In genomic region chr4:32951035-32951940, GRCm38 (mm10) we compare ENCODE assay signal across 8 mouse cellular contexts. TPM values are rescaled to one million over a fixed set of nuclear protein-coding genes. Genes with fewer than 3 reads are reported as not detected.
A peak's percentile ranks its signal among the peaks of the same experiment; 100 is the strongest.
DNase-seq lines count a peak whose midpoint lies in the region; ATAC-seq lines count a peak whose summit lies in the region.

No protein-coding gene starts in this region.

- no peak overlapping the region for H3K27ac ChIP-seq in lung, embryonic 15.5 days
- H3K27ac ChIP-seq in midbrain, embryonic 12.5 days (replicated peaks) = no peak overlapping the region

- H3K36me3 ChIP-seq in lung, embryonic 15.5 days = no peaks in the 10 kb centered on the region
- H3K36me3 ChIP-seq in midbrain, embryonic 12.5 days = no peaks in the 10 kb centered on the region

- peak; percentile 38; the same call in 1 of the 2 replicates for ATAC-seq in lung, embryonic 15.5 days (ENCODE audit: borderline replicate concordance, extremely low read depth, low FRiP score, low TSS enrichment)
- ATAC-seq in granulocyte monocyte progenitor cell, adult 5-6 weeks (replicated peaks; ENCODE audit: poor library complexity, severe bottlenecking) = peak; percentile 24; the same call in 1 of the 2 replicates
- ATAC-seq in midbrain, embryonic 12.5 days (ENCODE audit: low FRiP score, low read depth) = peak; percentile 63
- ATAC-seq in activated CD4-positive, CD25-positive, alpha-beta regulatory T cell, adult 4 months = no peak

- WGBS in lung, embryonic 15.5 days = 5% methylated on average over 34 of the region's 34 CpGs
- WGBS in midbrain, embryonic 12.5 days = 8% methylated on average over 34 of the region's 34 CpGs

- DNase-seq in lung, postnatal 14 days = no peak
- peak; percentile 4 for DNase-seq in cerebellum, adult 8-10 months
- DNase-seq in kidney, adult 18-20 months = no peak
- no peak for DNase-seq in adrenal gland, postnatal 14 days

- no peaks in the 10 kb centered on the region for H3K9me3 ChIP-seq in lung, embryonic 15.5 days
- H3K9me3 ChIP-seq in midbrain, embryonic 12.5 days = no peaks in the 10 kb centered on the region

- peak overlapping the region; percentile 99 for H3K4me2 ChIP-seq in lung, embryonic 15.5 days
- H3K4me2 ChIP-seq in midbrain, embryonic 12.5 days (replicated peaks) = peak overlapping the region; percentile 92

- H3K4me1 ChIP-seq in lung, embryonic 15.5 days = peaks cover 17% of the 10 kb centered on the region
- H3K4me1 ChIP-seq in midbrain, embryonic 12.5 days = peaks cover 26% of the 10 kb centered on the region

- peaks cover 31% of the 10 kb centered on the region for H3K27me3 ChIP-seq in lung, embryonic 15.5 days
- peaks cover 24% of the 10 kb centered on the region for H3K27me3 ChIP-seq in midbrain, embryonic 12.5 days

- peak overlapping the region; percentile 62; the same call in 1 of the 2 replicates for H3K9ac ChIP-seq in lung, embryonic 15.5 days
- peak overlapping the region; percentile 66 for H3K9ac ChIP-seq in midbrain, embryonic 12.5 days (replicated peaks)

- H3K4me3 ChIP-seq in lung, embryonic 15.5 days = peak overlapping the region; percentile 78
- peak overlapping the region; percentile 74 for H3K4me3 ChIP-seq in midbrain, embryonic 12.5 days

RNA-seq across cellular contexts. Expression of gene Ankrd6, which starts 0.6 kb away (rescaled TPM):
- 3.0 and 4.0 TPM in 2 replicates for polyA plus RNA-seq in lung, embryonic 15.5 days (2015; fragmentation: Nextera tagmentation; extraction: Ambion mirVana)
- total RNA-seq in granulocyte monocyte progenitor cell, adult 5-6 weeks (2014; fragmentation: Nextera tagmentation) = 0.62 and 0.82 TPM in 2 replicates
- 0.26 and 0.98 TPM in 2 replicates for total RNA-seq in granulocyte monocyte progenitor cell, adult 5-6 weeks (2017)
- 36.7 and 39.9 TPM in 2 replicates for polyA plus RNA-seq in midbrain, embryonic 12.5 days (2016; fragmentation: Nextera tagmentation; extraction: Ambion mirVana)
- polyA plus RNA-seq in activated CD4-positive, CD25-positive, alpha-beta regulatory T cell, adult 4 months (2017; shearing (Covaris generic)) = 1 to 10 TPM in 1 of 2 experiments, under 1 TPM in 1; 0.99 to 1.4 TPM
- total RNA-seq in adrenal gland, postnatal 14 days (2021) = 3.0 and 5.4 TPM in 2 replicates

RNA-seq across cellular contexts. Expression of gene Rragd, which starts 31.5 kb away (rescaled TPM):
- polyA plus RNA-seq in lung, embryonic 15.5 days (2015; fragmentation: Nextera tagmentation; extraction: Ambion mirVana) = 2.6 and 2.7 TPM in 2 replicates
- total RNA-seq in granulocyte monocyte progenitor cell, adult 5-6 weeks (2014; fragmentation: Nextera tagmentation) = not detected in 2 replicates
- not detected in 2 replicates for total RNA-seq in granulocyte monocyte progenitor cell, adult 5-6 weeks (2017)
- polyA plus RNA-seq in midbrain, embryonic 12.5 days (2016; fragmentation: Nextera tagmentation; extraction: Ambion mirVana) = 38.3 and 44.0 TPM in 2 replicates
- 1 to 10 TPM; 4.2 to 4.3 TPM for polyA plus RNA-seq in activated CD4-positive, CD25-positive, alpha-beta regulatory T cell, adult 4 months (2017; shearing (Covaris generic))
- 5.7 and 8.7 TPM in 2 replicates for total RNA-seq in adrenal gland, postnatal 14 days (2021)
